Mouse (Mus musculus): ENCODE results near the gene Scn9a. TPM values are rescaled to one million over a fixed set of nuclear protein-coding genes. Genes with fewer than 3 reads are reported as not detected.
A peak's percentile ranks its signal among the peaks of the same experiment; 100 is the strongest.

Gene Scn9a
- polyA plus RNA-seq, 1 experiment = 0.29 TPM

DNA sequence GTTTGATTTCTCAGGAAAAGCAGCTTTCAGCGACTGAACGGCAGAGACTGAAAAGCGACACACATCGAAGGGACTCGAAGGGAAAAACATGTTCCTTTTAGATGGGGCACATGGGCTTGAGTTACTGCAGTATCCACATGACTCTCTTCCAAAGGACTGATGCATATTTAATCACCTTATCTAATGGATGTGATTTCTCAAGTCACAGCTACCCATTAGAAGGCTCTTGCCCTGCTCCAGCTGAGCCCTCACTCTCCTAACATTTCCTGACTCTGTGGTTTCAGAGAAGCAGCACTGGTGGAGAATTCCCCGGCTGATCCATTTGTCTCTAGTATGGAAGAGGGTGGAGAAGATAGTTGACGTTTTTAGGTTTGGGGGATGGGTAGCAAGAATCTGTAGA lies 23.7 kb downstream of the Scn9a start:
- Histone ChIP-seq H3K27me3 (ENCODE audit: control insufficient read depth, insufficient read depth, insufficient read length) (no peaks in the 10 kb centered on the region), H3ac (ENCODE audit: control insufficient read depth, insufficient read length, low read depth) (no peak overlapping the region), H3K36me3 (ENCODE audit: control insufficient read depth, insufficient read depth) (no peaks in the 10 kb centered on the region), H3K4me3 (ENCODE audit: insufficient read depth, poor library complexity, severe bottlenecking) (no peak overlapping the region), H3K79me3 (ENCODE audit: low read depth) (no peaks in the 10 kb centered on the region), H3K79me2 (ENCODE audit: control insufficient read depth, insufficient read depth) (no peaks in the 10 kb centered on the region)
- TF ChIP-seq MYOG (IDR thresholded peaks at IDR 0.05; ENCODE audit: control insufficient read depth, extremely low read depth, insufficient read length) (no peak), MAX (IDR thresholded peaks at IDR 0.05) (no peak), USF1 (IDR thresholded peaks at IDR 0.05; ENCODE audit: low read depth) (no peak), FOSL1 (IDR thresholded peaks at IDR 0.05; ENCODE audit: insufficient read depth, low read length, poor library complexity, severe bottlenecking) (no peak), CTCF (IDR thresholded peaks at IDR 0.05; ENCODE audit: control insufficient read depth, insufficient read depth, insufficient read length) (no peak), CEBPB (IDR thresholded peaks at IDR 0.05; ENCODE audit: low read depth) (no peak), MYOD1 (IDR thresholded peaks at IDR 0.05; ENCODE audit: control insufficient read depth, insufficient read length, low read depth) (no peak)

DNA sequence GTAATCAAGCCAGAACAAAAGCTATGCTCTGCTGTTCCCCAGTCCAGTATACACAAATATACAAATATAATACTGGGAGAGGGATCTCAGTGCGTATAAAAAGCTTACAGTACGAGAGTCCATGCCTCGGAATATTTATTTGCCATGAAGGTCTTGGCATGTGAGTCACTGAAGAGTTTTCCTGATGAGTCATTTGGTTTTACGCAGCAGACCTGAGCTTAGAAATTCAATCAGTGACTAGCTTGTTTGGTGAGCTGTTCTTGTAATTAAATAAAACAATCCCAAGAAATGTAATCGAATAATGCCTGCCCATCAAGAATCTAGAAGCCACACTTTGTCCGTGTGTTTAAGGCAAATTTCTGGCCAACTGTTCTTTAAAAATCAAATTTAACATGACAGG lies 37.4 kb downstream of the Scn9a start:
- Histone ChIP-seq H3ac (ENCODE audit: control insufficient read depth, insufficient read length, low read depth) (no peak overlapping the region), H3K79me2 (ENCODE audit: control insufficient read depth, insufficient read depth) (no peaks in the 10 kb centered on the region), H3K79me3 (ENCODE audit: low read depth) (no peaks in the 10 kb centered on the region), H3K4me3 (ENCODE audit: insufficient read depth, poor library complexity, severe bottlenecking) (no peak overlapping the region), H3K36me3 (ENCODE audit: control insufficient read depth, insufficient read depth) (no peaks in the 10 kb centered on the region), H3K27me3 (ENCODE audit: control insufficient read depth, insufficient read depth, insufficient read length) (no peaks in the 10 kb centered on the region)
- TF ChIP-seq CTCF (IDR thresholded peaks at IDR 0.05; ENCODE audit: control insufficient read depth, insufficient read depth, insufficient read length) = no peak
- TF ChIP-seq MYOG (IDR thresholded peaks at IDR 0.05; ENCODE audit: control insufficient read depth, extremely low read depth, insufficient read length) = no peak
- no peak for TF ChIP-seq USF1 (IDR thresholded peaks at IDR 0.05; ENCODE audit: low read depth)
- peak; percentile 96 for TF ChIP-seq FOSL1 (IDR thresholded peaks at IDR 0.05; ENCODE audit: insufficient read depth, low read length, poor library complexity, severe bottlenecking)
- peak; percentile 44 for TF ChIP-seq MAX (IDR thresholded peaks at IDR 0.05)
- no peak for TF ChIP-seq CEBPB (IDR thresholded peaks at IDR 0.05; ENCODE audit: low read depth)
- peak; percentile 27 for TF ChIP-seq MYOD1 (IDR thresholded peaks at IDR 0.05; ENCODE audit: control insufficient read depth, insufficient read length, low read depth)

DNA sequence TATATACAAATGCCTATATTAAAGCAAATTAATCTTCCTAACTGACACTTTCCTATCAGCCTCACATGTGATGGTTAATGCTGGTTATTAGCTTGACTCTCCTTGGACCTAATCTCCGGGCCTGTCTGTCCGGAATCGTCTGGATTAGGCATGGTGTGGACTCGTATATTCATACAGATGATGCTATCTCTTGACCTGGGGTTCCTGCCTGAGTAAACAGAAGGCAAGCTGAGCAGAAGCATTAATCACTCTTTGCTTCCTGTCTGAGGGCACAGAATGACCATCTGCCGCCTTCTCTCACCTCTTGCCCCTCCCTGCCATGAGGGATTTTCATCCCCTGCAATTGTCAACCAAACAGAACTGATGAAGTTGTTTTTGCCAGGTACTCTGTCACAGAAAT lies 38.6 kb downstream of the Scn9a start:
- no peak overlapping the region for H3ac ChIP-seq (ENCODE audit: control insufficient read depth, insufficient read length, low read depth)
- no peaks in the 10 kb centered on the region for H3K36me3 ChIP-seq (ENCODE audit: control insufficient read depth, insufficient read depth)
- no peaks in the 10 kb centered on the region for H3K27me3 ChIP-seq (ENCODE audit: control insufficient read depth, insufficient read depth, insufficient read length)
- TF ChIP-seq FOSL1 (IDR thresholded peaks at IDR 0.05; ENCODE audit: insufficient read depth, low read length, poor library complexity, severe bottlenecking) (no peak), MYOG (IDR thresholded peaks at IDR 0.05; ENCODE audit: control insufficient read depth, extremely low read depth, insufficient read length) (no peak), MYOD1 (IDR thresholded peaks at IDR 0.05; ENCODE audit: control insufficient read depth, insufficient read length, low read depth) (peak; percentile 83), MAX (IDR thresholded peaks at IDR 0.05) (peak; percentile 32)
- H3K4me3 ChIP-seq (ENCODE audit: insufficient read depth, poor library complexity, severe bottlenecking) = no peak overlapping the region
- H3K79me2 ChIP-seq (ENCODE audit: control insufficient read depth, insufficient read depth) = no peaks in the 10 kb centered on the region
- no peaks in the 10 kb centered on the region for H3K79me3 ChIP-seq (ENCODE audit: low read depth)

DNA sequence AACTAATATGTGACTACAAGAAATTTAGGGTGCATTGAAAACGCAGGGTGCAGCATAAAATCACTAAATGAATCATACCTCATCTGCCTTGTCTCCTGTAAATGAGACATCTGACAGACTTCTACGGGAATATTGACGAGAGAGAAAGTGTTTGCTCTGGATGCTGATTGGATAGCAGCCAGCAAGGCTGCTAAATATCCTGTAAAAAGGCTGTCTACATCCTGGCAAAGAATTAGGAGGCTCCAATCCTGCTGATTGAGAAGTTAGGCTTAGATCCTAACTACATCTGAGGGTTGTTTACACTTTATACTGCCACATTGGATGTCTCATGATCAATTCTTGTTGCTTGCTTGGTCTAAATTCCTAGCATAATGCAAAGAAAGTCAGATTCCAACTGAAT lies 44.6 kb downstream of the Scn9a start:
- no peak overlapping the region for H3ac ChIP-seq (ENCODE audit: control insufficient read depth, insufficient read length, low read depth)
- no peaks in the 10 kb centered on the region for H3K27me3 ChIP-seq (ENCODE audit: control insufficient read depth, insufficient read depth, insufficient read length)
- TF ChIP-seq USF1 (IDR thresholded peaks at IDR 0.05; ENCODE audit: low read depth) (no peak), MYOG (IDR thresholded peaks at IDR 0.05; ENCODE audit: control insufficient read depth, extremely low read depth, insufficient read length) (no peak), MAX (IDR thresholded peaks at IDR 0.05) (no peak), CEBPB (IDR thresholded peaks at IDR 0.05; ENCODE audit: low read depth) (no peak), MYOD1 (IDR thresholded peaks at IDR 0.05; ENCODE audit: control insufficient read depth, insufficient read length, low read depth) (no peak), FOSL1 (IDR thresholded peaks at IDR 0.05; ENCODE audit: insufficient read depth, low read length, poor library complexity, severe bottlenecking) (no peak), CTCF (IDR thresholded peaks at IDR 0.05; ENCODE audit: control insufficient read depth, insufficient read depth, insufficient read length) (no peak)
- H3K79me3 ChIP-seq (ENCODE audit: low read depth) = no peaks in the 10 kb centered on the region
- no peak overlapping the region for H3K4me3 ChIP-seq (ENCODE audit: insufficient read depth, poor library complexity, severe bottlenecking)
- H3K36me3 ChIP-seq (ENCODE audit: control insufficient read depth, insufficient read depth) = no peaks in the 10 kb centered on the region
- no peaks in the 10 kb centered on the region for H3K79me2 ChIP-seq (ENCODE audit: control insufficient read depth, insufficient read depth)

DNA sequence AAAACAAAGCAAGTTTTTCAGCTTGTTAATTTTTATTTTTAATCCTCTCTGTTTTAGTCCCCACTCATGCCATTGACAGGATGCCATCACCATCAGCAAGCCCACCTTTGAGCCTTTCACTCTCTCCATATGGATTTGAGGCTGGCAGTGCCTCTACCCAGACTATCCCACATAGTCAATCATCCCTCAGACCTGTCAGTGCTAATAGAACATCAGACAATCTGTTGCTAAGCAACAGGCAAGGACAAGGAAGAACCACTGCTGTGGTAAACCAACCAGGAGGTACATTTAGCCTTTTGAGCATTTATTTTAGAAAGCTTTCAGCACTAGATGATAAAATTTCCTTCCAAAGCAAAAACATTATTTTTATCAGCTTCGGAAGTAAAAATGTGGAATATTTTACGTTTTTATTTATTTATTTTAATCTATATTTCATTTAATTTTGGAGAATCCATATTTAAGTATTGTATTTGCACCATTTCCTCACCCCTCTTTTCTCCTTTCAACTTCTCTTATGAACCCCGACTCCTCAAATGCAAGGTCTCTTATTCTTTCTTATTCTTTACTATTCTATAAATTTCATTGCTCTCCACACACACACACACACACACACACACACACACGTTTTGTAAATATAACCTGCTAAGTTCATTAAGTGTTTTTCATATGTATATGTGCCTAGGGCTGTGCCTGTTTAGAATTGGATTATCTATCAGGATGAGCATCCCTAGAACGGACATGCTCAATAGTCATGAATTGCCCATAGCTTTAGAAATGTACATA lies 54.5 kb downstream of the Scn9a start:
- no peak for TF ChIP-seq USF1 (IDR thresholded peaks at IDR 0.05; ENCODE audit: low read depth)
- TF ChIP-seq CTCF (IDR thresholded peaks at IDR 0.05; ENCODE audit: control insufficient read depth, insufficient read depth, insufficient read length) = no peak
- no peak for TF ChIP-seq MAX (IDR thresholded peaks at IDR 0.05)
- no peak for TF ChIP-seq MYOG (IDR thresholded peaks at IDR 0.05; ENCODE audit: control insufficient read depth, extremely low read depth, insufficient read length)
- no peak for TF ChIP-seq FOSL1 (IDR thresholded peaks at IDR 0.05; ENCODE audit: insufficient read depth, low read length, poor library complexity, severe bottlenecking)
- no peak for TF ChIP-seq CEBPB (IDR thresholded peaks at IDR 0.05; ENCODE audit: low read depth)
- no peak for TF ChIP-seq MYOD1 (IDR thresholded peaks at IDR 0.05; ENCODE audit: control insufficient read depth, insufficient read length, low read depth)
- H3ac ChIP-seq (ENCODE audit: control insufficient read depth, insufficient read length, low read depth) = no peak overlapping the region
- H3K27me3 ChIP-seq (ENCODE audit: control insufficient read depth, insufficient read depth, insufficient read length) = no peaks in the 10 kb centered on the region
- H3K4me3 ChIP-seq (ENCODE audit: insufficient read depth, poor library complexity, severe bottlenecking) = no peak overlapping the region
- no peaks in the 10 kb centered on the region for H3K79me3 ChIP-seq (ENCODE audit: low read depth)
- H3K79me2 ChIP-seq (ENCODE audit: control insufficient read depth, insufficient read depth) = no peaks in the 10 kb centered on the region
- no peaks in the 10 kb centered on the region for H3K36me3 ChIP-seq (ENCODE audit: control insufficient read depth, insufficient read depth)

Measured in C2C12 (cell line).